Mouse (Mus musculus) spleen, postnatal 10 days (tissue): ENCODE results near the gene Astn2.

Experiments used
- DNase-seq, 2 experiments: peaks; one replicate each; pipeline ENCODE4 v3.0.0; 2021 to 2022; ENCODE audit warnings: low spot score in 2 of 2

The Astn2 gene

DNA sequence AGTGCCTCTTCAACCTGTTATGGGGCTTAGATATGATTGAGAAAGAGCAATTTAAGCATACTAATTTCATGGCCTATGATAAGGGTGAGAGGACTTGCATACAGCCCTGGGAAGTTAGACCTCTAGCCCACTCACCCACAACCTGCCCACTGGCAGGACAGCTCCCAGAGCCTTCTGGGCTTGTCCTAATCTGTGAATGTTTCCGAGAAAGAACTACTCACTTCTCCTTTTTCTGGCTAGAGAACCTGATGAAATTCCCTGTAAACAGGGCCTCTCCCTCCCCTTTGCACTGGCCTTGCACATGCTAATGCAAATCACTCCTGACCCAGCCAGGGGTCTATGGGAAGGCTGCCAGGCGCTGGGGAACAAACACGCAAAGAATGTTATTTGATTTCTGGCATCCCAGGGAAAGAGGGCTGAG is 983.9 kb downstream of the Astn2 start:
- peak in 1 of 2 experiments; percentile 12 for DNase-seq

DNA sequence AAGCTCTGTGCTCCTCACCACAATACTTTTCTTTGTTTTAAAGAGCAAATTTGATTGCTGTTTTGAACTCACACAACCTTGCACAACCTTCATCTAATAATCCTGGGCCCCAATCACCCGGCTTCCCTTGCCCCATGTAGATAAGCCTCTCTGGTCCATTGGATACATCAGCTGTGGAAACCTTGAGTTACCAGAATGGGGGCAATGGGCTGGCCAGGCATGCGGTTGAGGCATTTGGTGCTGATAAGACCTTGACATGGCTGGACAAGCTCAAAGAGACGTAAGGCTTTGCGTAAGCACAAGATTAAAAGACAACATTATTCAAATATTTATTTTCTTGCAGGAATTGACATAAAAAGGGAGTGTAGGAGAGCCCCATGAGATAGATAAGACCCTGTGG is 988.9 kb downstream of the Astn2 start:
- no peak for DNase-seq

DNA sequence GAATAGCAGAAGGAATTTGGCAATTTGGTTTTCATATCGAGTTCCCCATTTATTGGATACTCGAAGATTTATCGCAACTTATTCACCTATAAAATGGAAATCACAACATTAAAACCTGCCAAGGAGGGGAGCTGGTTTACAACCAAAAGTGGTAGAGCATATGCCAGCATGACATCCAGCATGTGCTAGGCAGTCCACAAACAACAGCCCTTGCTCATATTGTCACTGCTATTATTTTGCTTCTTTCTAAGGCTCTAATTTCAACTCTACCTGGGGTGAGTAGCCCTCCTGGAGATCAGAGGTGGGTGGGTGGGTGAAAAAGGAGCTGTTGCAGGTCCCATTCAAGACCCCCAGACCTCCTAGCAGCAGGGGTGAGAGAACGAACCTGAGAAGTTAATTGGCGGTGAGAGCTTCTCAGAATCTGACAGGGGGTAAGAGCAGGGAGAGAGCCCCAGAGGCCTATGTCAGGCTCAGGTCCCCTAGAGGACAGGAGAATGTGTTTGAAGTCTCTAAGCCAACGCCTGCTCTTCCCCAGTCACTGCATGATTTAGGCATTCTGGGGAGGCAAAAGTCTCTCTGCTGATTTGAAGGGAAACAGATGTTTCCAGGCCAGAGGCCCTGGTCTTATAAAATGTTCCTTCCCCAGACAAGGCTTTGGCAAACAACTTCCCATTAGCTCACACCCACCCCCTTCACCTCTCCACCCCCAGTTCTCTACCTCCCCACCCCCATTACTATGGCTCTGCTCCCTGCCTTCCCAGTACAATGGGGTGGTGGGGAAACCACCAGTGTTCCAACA is 1001.4 kb downstream of the Astn2 start:
- DNase-seq: no peak

DNA sequence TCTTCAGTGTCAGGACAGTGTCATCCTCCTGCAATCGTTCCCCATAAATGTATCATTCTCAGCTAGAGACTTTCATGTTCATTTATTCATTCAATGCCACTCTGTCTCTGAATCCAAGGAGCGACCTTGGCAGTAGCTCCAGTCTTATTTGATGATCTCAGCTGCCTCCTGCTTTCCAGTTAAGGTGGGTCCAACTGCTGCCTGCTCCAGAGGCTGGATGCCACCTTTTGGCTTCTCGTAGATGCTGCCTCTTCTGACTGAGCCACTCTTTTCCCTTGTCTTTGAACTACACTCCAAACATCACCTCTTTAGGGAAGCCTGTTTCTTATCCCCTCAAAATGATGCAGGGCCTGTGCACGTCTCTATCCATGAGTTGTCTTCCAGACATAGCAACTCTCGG is 1002.1 kb downstream of the Astn2 start:
- DNase-seq: no peak

DNA sequence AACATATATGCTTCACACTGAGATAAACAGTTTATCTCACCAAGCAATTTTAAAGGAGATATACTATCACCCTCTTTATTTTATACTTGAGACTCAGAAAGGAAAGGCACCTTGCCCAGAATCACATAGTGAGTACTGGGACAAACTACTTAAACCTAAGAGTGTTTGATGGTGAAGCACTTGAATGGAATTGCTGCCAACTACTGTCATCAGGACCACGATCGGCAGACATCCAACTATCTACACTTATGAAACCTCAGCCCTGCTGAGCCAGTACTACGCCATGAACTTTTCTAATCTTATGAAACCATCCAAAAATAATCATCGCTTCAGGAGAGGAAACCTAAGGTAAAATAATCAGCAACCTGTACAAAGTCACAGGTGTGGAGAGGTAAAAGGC is 1005.0 kb downstream of the Astn2 start:
- no peak for DNase-seq

DNA sequence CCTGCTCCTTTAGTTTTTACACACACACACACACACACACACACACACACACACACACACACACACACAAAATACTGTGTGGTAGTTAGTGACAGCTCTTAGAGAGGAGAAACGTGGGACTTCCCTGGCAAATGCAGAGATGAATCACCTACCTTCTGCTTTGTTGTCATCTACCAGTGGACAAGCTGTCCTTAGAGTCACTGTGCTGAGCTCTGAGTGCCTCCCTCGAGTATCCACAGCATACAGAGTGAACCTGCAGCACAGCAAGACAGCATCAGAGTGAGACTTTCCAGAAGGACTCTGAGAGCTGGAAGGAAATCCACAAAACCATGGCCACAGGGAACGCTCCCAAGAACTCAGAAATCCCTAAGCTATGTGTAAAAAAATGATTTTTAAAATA is 1007.6 kb downstream of the Astn2 start:
- no peak for DNase-seq

DNA sequence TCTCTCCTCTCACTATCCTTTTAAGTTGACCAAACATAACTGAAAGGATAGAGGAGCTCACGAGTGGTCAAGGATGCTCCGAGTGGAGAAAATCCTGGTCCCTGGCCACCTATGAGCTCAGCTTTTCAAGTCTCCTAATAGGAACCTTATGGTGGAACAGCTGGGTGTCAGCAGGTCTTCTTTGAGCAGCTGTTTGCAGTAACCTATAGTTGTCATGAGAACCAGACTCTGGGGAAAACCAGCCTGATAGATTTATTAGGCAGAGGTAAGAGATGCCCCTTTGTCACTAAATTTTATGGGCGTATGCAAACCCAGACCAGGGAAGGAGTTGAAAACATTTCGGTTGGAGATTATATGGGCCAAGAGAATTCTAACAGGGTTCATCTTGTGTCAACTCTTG is 1013.4 kb downstream of the Astn2 start:
- DNase-seq: no peak

DNA sequence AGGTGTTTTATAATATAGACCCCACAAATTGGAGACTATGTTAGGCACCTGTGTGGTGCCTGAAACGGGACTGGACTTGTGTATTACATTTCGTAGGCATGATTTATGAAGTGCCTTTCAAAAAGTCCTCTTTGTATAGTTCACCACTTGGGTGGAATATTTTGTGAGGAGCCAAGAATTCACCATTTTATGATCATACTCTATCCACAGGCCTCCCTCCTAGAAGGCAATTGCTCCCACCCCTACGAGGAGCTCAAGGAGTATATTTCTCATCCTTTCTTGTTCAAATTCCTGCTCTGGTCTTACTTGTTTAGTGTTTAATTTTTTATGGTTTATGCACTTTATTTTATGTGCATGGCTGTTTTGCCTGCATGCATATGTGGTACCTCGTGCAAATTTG is 1021.3 kb downstream of the Astn2 start:
- no peak for DNase-seq

DNA sequence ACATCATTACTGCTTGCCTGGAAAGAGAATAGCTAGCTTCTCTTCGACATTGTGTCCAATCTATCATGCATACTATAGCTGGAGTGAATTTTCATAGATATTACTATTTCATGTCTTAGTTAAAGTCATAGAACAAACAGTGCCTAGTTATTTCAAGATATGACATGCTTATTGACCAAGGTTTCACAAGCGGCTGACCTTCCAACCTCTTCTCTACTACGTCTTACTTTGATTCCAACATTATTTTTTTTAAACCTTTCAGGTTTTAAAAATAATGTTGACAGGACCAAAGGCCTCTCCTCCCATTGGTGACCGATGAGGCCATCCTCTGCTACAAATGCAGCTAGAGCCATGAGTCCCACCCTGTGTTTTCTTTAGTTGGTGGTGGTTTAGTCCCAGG is 1025.0 kb downstream of the Astn2 start:
- no peak for DNase-seq

DNA sequence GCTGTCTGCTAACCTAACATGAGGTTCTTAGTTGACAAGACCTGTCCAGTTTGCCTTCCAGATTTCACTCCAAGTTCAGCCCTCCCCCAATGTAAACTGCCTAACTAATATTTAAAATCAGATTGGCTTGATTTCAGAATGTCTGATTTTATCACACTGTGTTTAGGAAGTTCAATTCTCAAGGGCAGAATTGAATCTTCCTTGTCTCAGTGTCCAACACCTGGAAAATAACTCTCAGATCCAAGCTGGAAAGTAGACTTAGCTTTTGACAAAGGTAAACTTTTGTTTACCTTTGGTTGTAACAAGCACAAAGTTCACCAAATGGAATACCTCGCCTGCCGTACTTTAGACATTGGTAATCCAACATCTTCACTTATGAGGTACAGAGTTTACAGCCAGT is 1027.8 kb downstream of the Astn2 start:
- DNase-seq: no peak

DNA sequence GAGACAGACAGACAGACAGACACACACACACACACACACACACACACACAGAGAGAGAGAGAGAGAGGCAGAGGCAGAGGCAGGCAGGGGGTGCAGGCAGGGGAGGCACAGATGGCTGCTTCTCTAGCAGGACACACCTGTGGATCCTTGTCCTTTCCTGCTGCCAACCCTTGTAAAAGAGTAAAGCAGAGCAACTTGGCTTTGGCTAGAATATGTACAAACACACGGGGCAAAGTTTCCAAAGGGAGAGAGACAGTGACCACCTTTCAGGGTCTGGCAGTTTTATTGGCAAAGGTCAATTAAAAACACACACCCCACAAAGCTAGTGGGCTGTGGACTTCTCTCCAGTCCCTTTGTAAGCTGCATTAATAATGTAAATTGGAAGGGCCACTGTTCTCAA is 1030.6 kb downstream of the Astn2 start:
- no peak for DNase-seq

DNA sequence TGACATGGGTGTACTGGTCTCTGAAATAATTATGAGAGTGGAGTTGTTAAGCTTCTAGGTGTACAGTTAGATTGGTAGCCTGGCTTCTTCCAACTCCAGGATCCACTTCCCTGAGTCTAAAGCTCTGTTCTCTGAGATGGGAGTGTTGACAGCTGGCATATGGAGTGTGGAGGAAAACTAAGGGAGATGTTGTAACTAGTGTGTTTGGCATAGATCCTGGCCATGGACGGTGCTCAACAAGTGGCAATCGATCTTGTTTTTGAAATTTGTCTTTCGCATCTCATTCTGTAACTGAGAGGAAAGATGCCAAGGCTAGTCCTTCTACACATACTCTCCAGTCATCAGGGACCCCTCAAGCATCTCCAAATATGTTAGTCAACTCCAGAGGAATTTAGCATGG is 1031.7 kb downstream of the Astn2 start:
- DNase-seq: no peak

DNA sequence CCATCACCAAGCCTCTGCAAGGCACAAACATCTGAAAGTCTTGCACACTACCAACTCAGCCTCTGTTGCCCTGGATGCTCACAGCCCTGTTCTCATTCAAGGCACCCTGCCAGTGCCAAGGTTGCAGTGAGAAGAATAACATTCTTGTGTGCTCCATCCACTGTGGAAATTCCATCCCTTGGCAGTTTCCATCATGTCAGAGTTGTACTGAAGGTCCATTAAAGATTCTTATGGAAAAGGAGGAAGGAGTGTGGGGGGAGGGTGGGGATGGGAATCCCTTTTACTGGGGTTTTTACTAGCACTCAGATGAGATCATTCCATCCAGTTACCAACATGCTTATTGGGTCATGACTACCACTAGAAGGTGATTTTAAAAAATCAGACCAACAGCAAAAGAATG is 1037.3 kb downstream of the Astn2 start:
- no peak for DNase-seq

DNA sequence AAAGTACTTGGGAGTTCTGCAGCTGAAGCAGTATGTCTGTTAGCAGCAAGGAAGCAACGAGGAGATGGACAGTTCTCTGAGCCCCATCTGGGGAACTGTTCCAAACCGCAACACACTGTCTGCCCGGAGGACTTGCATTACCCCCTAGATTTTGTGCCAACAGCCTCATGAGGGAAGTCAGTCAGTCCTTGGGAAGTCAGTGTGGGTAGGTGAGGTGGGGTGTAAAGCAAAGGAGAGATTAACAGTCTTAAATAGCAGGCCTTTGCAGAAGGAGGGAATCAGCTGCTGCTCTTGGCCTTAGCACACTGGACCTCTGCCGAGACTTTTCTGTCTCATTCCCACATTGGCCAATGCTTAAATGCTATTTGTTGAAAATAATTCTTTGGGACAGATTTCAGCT is 1049.8 kb downstream of the Astn2 start:
- DNase-seq: no peak

DNA sequence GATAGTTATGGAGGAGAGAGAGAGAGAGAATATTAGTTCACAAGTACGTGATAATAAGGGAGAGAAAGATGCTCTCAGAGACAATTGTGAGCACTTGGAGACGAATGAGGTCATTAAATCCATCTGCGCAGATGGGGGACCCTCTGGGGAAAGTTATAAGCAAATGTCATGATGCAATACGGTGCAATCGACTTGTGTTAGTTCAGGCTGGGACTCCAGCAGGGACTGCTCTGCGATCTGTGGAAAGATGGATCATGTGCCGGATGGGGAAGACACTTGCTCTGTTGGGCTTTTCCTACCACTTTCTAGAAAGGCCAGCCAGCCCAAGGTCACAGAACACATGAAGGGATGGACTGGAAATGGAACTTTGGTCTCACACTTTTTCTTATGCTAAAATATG is 1053.9 kb downstream of the Astn2 start:
- DNase-seq: no peak

DNA sequence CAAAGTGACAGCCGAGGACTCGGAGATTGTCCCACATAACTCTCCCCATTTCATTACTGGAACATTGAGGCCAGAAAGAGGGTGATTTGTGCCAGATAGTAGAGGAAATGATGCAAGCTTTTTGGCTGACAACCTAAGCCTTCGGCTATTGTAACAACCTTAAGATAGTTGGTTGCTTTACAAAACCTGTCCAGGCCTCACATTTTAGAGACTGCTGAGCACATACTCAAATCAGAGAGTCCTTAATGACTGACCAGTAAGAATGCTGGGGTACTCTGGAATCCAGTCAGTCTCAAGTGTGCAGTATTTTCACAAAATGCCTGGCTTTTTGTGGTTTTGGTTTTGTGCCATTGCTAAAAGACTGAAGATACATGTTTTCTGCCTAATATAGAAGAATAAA is 1062.6 kb downstream of the Astn2 start:
- no peak for DNase-seq

DNA sequence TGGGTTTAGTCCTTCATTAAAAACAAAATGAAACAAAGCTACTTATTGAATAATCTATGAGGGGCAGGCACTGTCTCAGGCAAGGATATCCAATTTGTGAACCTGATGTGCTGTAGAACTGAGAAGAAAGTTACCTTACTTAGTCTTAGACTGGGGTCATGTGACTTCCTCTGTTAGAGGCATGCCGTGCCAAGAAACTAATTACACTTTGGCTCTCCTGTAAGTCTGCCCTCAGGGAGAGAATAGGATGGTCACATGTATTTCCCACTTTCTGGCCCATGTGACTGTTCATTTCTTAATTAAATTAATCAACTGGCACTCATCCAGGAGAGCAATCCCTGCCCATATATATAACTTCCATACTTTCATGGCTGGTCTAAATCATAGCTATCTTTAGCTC is 1070.7 kb downstream of the Astn2 start:
- no peak for DNase-seq
